Mouse (Mus musculus): ENCODE data around the gene Gpr180. TPM values are rescaled to one million over a fixed set of nuclear protein-coding genes. Genes with fewer than 3 reads are reported as not detected.

The Gpr180 gene
- total RNA-seq, 2 experiments from 2014 or later = 1.3 to 6.1 TPM

GRCm38 (mm10) chr14:118194219-118194914 is 57.4 kb downstream of the Gpr180 start:
- no peak for ATAC-seq (replicated peaks; ENCODE audit: low FRiP score, poor library complexity, severe bottlenecking)

DNA sequence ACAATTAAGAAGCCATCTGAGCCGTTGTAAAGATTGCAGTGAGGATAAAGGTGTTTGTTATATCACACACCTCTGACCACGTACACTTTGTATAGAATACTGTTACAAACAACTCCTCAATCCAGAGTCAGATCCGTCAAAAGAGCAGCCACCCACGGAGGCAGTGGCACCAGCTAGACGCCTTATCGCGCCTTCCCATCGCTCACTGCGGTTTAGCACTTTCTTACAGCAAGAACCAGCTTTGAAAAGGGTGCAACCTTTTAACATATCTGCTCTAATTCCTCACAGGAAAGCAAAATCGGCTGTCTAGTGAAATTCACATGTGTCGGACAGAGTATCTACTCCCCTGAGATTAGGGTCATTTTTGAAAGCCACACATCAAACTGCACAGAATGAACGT is 60.1 kb downstream of the Gpr180 start:
- ATAC-seq (replicated peaks; ENCODE audit: low FRiP score, poor library complexity, severe bottlenecking) = no peak

GRCm38 (mm10) chr14:118200731-118201130 is 63.8 kb downstream of the Gpr180 start:
- ATAC-seq (replicated peaks; ENCODE audit: low FRiP score, poor library complexity, severe bottlenecking) = no peak

DNA sequence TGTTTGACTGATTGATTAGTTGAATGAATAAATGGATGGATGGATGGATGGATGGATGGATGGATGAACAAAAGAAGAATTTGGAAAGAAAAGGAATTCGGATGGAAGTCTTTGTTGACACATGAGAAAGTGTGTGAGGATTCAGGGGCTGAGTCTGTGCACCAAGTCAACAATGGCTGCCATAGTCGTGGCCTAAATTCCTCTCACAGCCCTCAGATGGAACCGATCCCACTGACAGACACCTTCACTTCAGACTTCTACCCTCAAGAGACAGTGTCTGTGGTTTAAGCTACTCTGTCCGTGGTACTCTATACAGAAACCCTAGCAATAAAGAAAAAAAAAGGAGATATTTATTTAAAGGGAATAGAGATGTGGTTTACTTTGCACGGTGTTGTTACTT is 65.0 kb downstream of the Gpr180 start:
- no peak for ATAC-seq (replicated peaks; ENCODE audit: low FRiP score, poor library complexity, severe bottlenecking)

- ATAC-seq (replicated peaks; ENCODE audit: low FRiP score, poor library complexity, severe bottlenecking) = no peak
Observed at GRCm38 (mm10) chr14:118203031-118203430, 66.1 kb downstream of the Gpr180 start.

GRCm38 (mm10) chr14:118207347-118207746 is 70.4 kb downstream of the Gpr180 start:
- no peak for ATAC-seq (replicated peaks; ENCODE audit: low FRiP score, poor library complexity, severe bottlenecking)

DNA sequence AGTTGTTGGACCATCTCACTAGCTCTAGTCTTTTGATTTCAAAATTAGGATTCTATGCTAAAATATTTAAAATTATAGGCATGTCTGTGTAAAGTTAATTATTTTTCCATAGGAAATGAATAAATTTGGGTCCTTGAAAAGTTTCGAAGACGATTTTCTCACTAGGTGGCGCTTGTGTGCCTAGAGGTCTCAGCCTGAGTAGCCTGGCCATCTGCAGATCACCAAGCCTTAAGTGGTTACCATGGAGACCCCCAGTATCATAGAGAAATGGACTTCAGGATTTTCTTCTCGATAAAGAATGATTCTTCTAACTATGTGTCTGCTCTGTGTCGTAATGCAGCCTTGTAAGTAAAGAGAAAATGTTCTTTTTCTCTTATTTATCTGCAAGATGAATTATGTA is 72.7 kb downstream of the Gpr180 start:
- ATAC-seq (replicated peaks; ENCODE audit: low FRiP score, poor library complexity, severe bottlenecking) = no peak

DNA sequence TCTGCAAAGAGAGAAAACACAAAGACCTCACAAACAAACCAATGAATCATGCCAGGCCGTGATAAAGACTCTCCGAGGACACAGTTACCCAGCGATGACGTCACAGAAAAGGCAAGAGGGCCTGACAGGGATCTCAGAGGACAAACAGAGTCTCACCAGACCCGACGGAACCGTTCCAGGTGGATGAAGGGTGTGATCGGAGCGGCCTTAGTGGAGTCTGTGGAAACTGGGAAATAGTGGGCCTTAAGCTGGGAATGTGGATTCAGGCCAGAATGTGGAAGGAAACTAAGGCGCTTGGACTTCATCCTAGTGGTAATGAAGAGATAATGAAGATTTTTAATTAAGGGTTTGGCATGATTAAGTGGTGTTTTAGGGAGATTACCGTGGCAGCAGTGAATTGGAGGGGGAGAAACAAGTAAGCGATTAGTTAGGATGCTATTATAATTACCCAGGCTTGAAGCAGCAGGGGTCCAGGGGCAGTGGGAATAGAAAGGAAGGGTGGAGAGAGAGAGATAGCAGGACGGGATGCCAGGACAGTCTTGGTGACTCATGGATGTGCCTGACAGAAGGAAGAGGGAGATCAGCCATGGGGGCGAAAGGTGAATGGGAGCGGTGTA is 75.3 kb downstream of the Gpr180 start:
- no peak for ATAC-seq (replicated peaks; ENCODE audit: low FRiP score, poor library complexity, severe bottlenecking)

Other genes with a start within 250 kb of the Gpr180 start
- gene Dct, start 84.9 kb upstream of the Gpr180 start, total RNA-seq (2015; ENCODE audit: low replicate concordance) = 0.38 TPM in 1 of 2 replicates, not detected in the other
- gene Dct, start 84.9 kb upstream of the Gpr180 start, total RNA-seq (2017; ENCODE audit: low replicate concordance) = 0.09 and 0.42 TPM in 2 replicates
- gene Tgds, start 4.4 kb upstream of the Gpr180 start, total RNA-seq (2015; ENCODE audit: low replicate concordance) = 3.3 and 5.6 TPM in 2 replicates
- gene Tgds, start 4.4 kb upstream of the Gpr180 start, total RNA-seq (2017; ENCODE audit: low replicate concordance) = 3.2 and 10.6 TPM in 2 replicates
- gene Sox21, start 99.9 kb downstream of the Gpr180 start, total RNA-seq (2015; ENCODE audit: low replicate concordance) = not detected in 2 replicates
- gene Sox21, start 99.9 kb downstream of the Gpr180 start, total RNA-seq (2017; ENCODE audit: low replicate concordance) = not detected in 2 replicates
- not detected in 2 replicates for gene Gm9376, start 129.8 kb downstream of the Gpr180 start, total RNA-seq (2015; ENCODE audit: low replicate concordance)
- gene Gm9376, start 129.8 kb downstream of the Gpr180 start, total RNA-seq (2017; ENCODE audit: low replicate concordance) = not detected in 2 replicates